Mouse (Mus musculus) heart, postnatal 0 days (tissue): ENCODE data around the gene Gm28308. TPM values are rescaled to one million over a fixed set of nuclear protein-coding genes. Genes with fewer than 3 reads are reported as not detected.

ENCODE experiments used
- ATAC-seq: fragments of 200-750 bp; cut with Nextera tagmentation; 2 replicates; pipeline ENCODE4 v1.8.0; 2017; ENCODE audit warnings: low read depth, moderate number of reproducible peaks, moderate library complexity; ENCODE audit not compliant: insufficient read depth
- DNase-seq: peaks from one replicate; pipeline ENCODE4 v3.0.0-alpha.2; 2016; ENCODE audit warnings: low spot score
- H3K27ac ChIP-seq: fragments of 300-500 bp; sonication (generic); 2 replicates; pipeline ENCODE4 v1.5.1; 2014; ENCODE audit warnings: low read depth, mild to moderate bottlenecking
- H3K27me3 ChIP-seq: fragments of 300-500 bp; sonication (generic); 2 replicates; pipeline ENCODE4 v1.6.1; 2014; ENCODE audit warnings: low read length, mixed read lengths; ENCODE audit not compliant: control insufficient read depth, insufficient read depth
- H3K36me3 ChIP-seq: fragments of 300-500 bp; sonication (generic); replicated peaks from 2 replicates; pipeline ENCODE4 v1.6.1; 2014; ENCODE audit warnings: low read length, mixed read lengths; ENCODE audit not compliant: control insufficient read depth, insufficient read depth
- H3K4me1 ChIP-seq: fragments of 300-500 bp; sonication (generic); 2 replicates; pipeline ENCODE4 v1.6.1; 2014; ENCODE audit warnings: antibody characterized with exemption; ENCODE audit not compliant: control insufficient read depth, insufficient read depth
- H3K4me2 ChIP-seq: fragments of 300-500 bp; sonication (generic); 2 replicates; pipeline ENCODE4 v1.6.1; 2014; ENCODE audit warnings: low read depth, mild to moderate bottlenecking, low read length, moderate library complexity
- H3K4me3 ChIP-seq: fragments of 300-500 bp; sonication (generic); 2 replicates; pipeline ENCODE4 v1.5.1; 2014; ENCODE audit warnings: low read depth, low read length
- H3K9ac ChIP-seq: fragments of 300-500 bp; sonication (generic); replicated peaks from 2 replicates; pipeline ENCODE4 v1.6.1; 2014; ENCODE audit warnings: low read depth, low read length, mixed read lengths
- H3K9me3 ChIP-seq: fragments of 300-500 bp; sonication (generic); replicated peaks from 2 replicates; pipeline ENCODE4 v1.6.1; 2016; ENCODE audit warnings: low read length; ENCODE audit not compliant: control insufficient read depth
- CTCF ChIP-seq: IDR thresholded peaks from 2 replicates; pipeline ENCODE4 v1.5.1; 2016; ENCODE audit warnings: antibody characterized with exemption, control low read depth, low read depth
- EP300 ChIP-seq: IDR thresholded peaks from 2 replicates; pipeline ENCODE4 v1.6.1; 2016; ENCODE audit warnings: antibody characterized with exemption, low read depth
- WGBS: fragments of 180-500 bp; shearing (Covaris S2); extraction: QIAGEN DNeasy Blood & Tissue Kit; methylation state at CpG from one replicate; pipeline ENCODE4 v1.1.7; 2014; 5-methylcytosine and 5-hydroxymethylcytosine counted together
- polyA plus RNA-seq: library from polyadenylated mRNA; unstranded; fragments of >200 nt; fragmentation: Nextera tagmentation; extraction: Ambion mirVana; gene quantifications from 2 replicates; pipeline ENCODE4 v1.2.1, GENCODE M21; 2015
- total RNA-seq: library from RNA; depleted of rRNA; stranded (reverse); fragments of >200 nt; gene quantifications from 2 replicates; pipeline ENCODE4 v1.2.3, GENCODE M21; 2014; ENCODE audit warnings: low replicate concordance

The Gm28308 gene
- total and polyA plus RNA-seq, 2 experiments from 2014 or later: not detected

GRCm38 (mm10) chr6:52191860-52192550, 21.1 kb downstream of the Gm28308 start:
- H3K9me3 ChIP-seq: no peaks in the 10 kb centered on the region
- 2% methylated on average over 43 of the region's 55 CpGs for WGBS
- no peak overlapping the region for H3K27ac ChIP-seq
- no peak overlapping the region for H3K9ac ChIP-seq
- 0 out of 2 replicates have a peak, but pooled peaks cover 7% of the 10 kb centered on the region for H3K4me1 ChIP-seq
- peaks cover 100% of the 10 kb centered on the region for H3K27me3 ChIP-seq
- ATAC-seq: peak; percentile 73; the same call in 1 of the 2 replicates
- DNase-seq: no peak
- no peaks in the 10 kb centered on the region for H3K36me3 ChIP-seq
- no peak for TF ChIP-seq EP300
- TF ChIP-seq CTCF: no peak
- peak overlapping the region; percentile 49 for H3K4me2 ChIP-seq
- peak overlapping the region; percentile 37 for H3K4me3 ChIP-seq

- peaks cover 100% of the 10 kb centered on the region for H3K27me3 ChIP-seq
- no peak for ATAC-seq
- 0 out of 2 replicates have a peak, but pooled peaks cover 7% of the 10 kb centered on the region for H3K4me1 ChIP-seq
Observed at GRCm38 (mm10) chr6:52190906-52191810, 22.0 kb downstream of the Gm28308 start, which contains the start of gene Hoxa4. Hoxa4 (minus strand) TSS chr6:52191753.

GRCm38 (mm10) chr6:52190410-52190809, 22.7 kb downstream of the Gm28308 start:
- peak overlapping the region; percentile 37 for H3K4me3 ChIP-seq
- no peak overlapping the region for H3K9ac ChIP-seq
- DNase-seq (no peak), ATAC-seq (no peak)
- H3K4me1 ChIP-seq: 0 out of 2 replicates have a peak, but pooled peaks cover 7% of the 10 kb centered on the region
- WGBS: 10% methylated on average over 23 of the region's 23 CpGs
- H3K27ac ChIP-seq: no peak overlapping the region
- no peaks in the 10 kb centered on the region for H3K9me3 ChIP-seq
- TF ChIP-seq CTCF: no peak
- no peak for TF ChIP-seq EP300
- H3K27me3 ChIP-seq: peaks cover 100% of the 10 kb centered on the region
- H3K4me2 ChIP-seq: peak overlapping the region; percentile 49
- no peaks in the 10 kb centered on the region for H3K36me3 ChIP-seq

More at GRCm38 (mm10) chr6:52190906-52191810, 22.0 kb downstream of the Gm28308 start, which contains the start of gene Hoxa4:
- TF ChIP-seq EP300 (no peak), CTCF (no peak)
- H3K9me3 ChIP-seq: no peaks in the 10 kb centered on the region
- 1% methylated on average over 80 of the region's 102 CpGs for WGBS
- H3K4me2 ChIP-seq: peak within 1 kb of the TSS; percentile 49
- 0 out of 2 replicates have a peak within 1 kb of the TSS, but pooled peaks have one; percentile 5 for H3K27ac ChIP-seq
- no peak for DNase-seq
- peak within 1 kb of the TSS; percentile 37 for H3K4me3 ChIP-seq
- peak within 1 kb of the TSS; percentile 54 for H3K9ac ChIP-seq
- H3K36me3 ChIP-seq: no peaks in the 10 kb centered on the region

GRCm38 (mm10) chr6:52189909-52190308, 23.2 kb downstream of the Gm28308 start:
- H3K36me3 ChIP-seq: no peaks in the 10 kb centered on the region
- WGBS: 18% methylated on average over 8 of the region's 8 CpGs
- no peak overlapping the region for H3K4me2 ChIP-seq
- H3K27ac ChIP-seq: no peak overlapping the region
- TF ChIP-seq EP300 (no peak), CTCF (no peak)
- H3K4me3 ChIP-seq: no peak overlapping the region
- ATAC-seq (no peak), DNase-seq (no peak)
- 0 out of 2 replicates have a peak, but pooled peaks cover 7% of the 10 kb centered on the region for H3K4me1 ChIP-seq
- peaks cover 100% of the 10 kb centered on the region for H3K27me3 ChIP-seq
- H3K9me3 ChIP-seq: no peaks in the 10 kb centered on the region
- no peak overlapping the region for H3K9ac ChIP-seq

GRCm38 (mm10) chr6:52189172-52189591, 24.0 kb downstream of the Gm28308 start:
- 23% methylated on average over 5 of the region's 5 CpGs for WGBS
- H3K4me1 ChIP-seq: 0 out of 2 replicates have a peak, but pooled peaks cover 7% of the 10 kb centered on the region
- H3K9ac ChIP-seq: no peak overlapping the region
- H3K36me3 ChIP-seq: no peaks in the 10 kb centered on the region
- no peak overlapping the region for H3K4me3 ChIP-seq
- no peak overlapping the region for H3K27ac ChIP-seq
- H3K27me3 ChIP-seq: peaks cover 100% of the 10 kb centered on the region
- ATAC-seq (no peak), DNase-seq (no peak)
- H3K9me3 ChIP-seq: no peaks in the 10 kb centered on the region
- TF ChIP-seq CTCF: no peak
- TF ChIP-seq EP300: no peak
- H3K4me2 ChIP-seq: no peak overlapping the region
